Mouse (Mus musculus) hindbrain, embryonic 14.5 days (tissue): ENCODE results near the gene Zfp212. TPM values are rescaled to one million over a fixed set of nuclear protein-coding genes. Genes with fewer than 3 reads are reported as not detected.

Source experiments
- ATAC-seq: fragments of 200-750 bp; cut with Nextera tagmentation; 2 replicates; pipeline ENCODE4 v1.8.0; 2017; ENCODE audit warnings: moderate number of reproducible peaks, mild to moderate bottlenecking, moderate TSS enrichment, moderate library complexity; ENCODE audit not compliant: low FRiP score
- DNase-seq: peaks from one replicate; pipeline ENCODE4 v3.0.0-alpha.2; 2015; ENCODE audit warnings: low spot score
- H3K27ac ChIP-seq: fragments of 300-500 bp; sonication (generic); 2 replicates; pipeline ENCODE4 v1.5.1; 2014; ENCODE audit warnings: mild to moderate bottlenecking, moderate library complexity
- H3K27me3 ChIP-seq: fragments of 300-500 bp; sonication (generic); 2 replicates; pipeline ENCODE4 v1.6.1; 2014; ENCODE audit warnings: mild to moderate bottlenecking, low read length, mixed read lengths; ENCODE audit not compliant: control insufficient read depth, insufficient read depth
- H3K36me3 ChIP-seq: fragments of 300-500 bp; sonication (generic); replicated peaks from 2 replicates; pipeline ENCODE4 v1.6.1; 2014; ENCODE audit not compliant: control insufficient read depth, insufficient read depth
- H3K4me1 ChIP-seq: fragments of 300-500 bp; sonication (generic); replicated peaks from 2 replicates; pipeline ENCODE4 v1.6.1; 2014; ENCODE audit warnings: antibody characterized with exemption, low read length, mixed read lengths; ENCODE audit not compliant: control insufficient read depth, insufficient read depth
- H3K4me2 ChIP-seq: fragments of 300-500 bp; sonication (generic); replicated peaks from 2 replicates; pipeline ENCODE4 v1.6.1; 2014; ENCODE audit warnings: mild to moderate bottlenecking, moderate library complexity
- H3K4me3 ChIP-seq: fragments of 300-500 bp; sonication (generic); replicated peaks from 2 replicates; pipeline ENCODE4 v1.5.1; 2014; ENCODE audit warnings: mild to moderate bottlenecking, low read length
- H3K9ac ChIP-seq: fragments of 300-500 bp; sonication (generic); 2 replicates; pipeline ENCODE4 v1.6.1; 2014
- H3K9me3 ChIP-seq: fragments of 300-500 bp; sonication (generic); 2 replicates; pipeline ENCODE4 v1.6.1; 2016; ENCODE audit warnings: low read length; ENCODE audit not compliant: control insufficient read depth
- WGBS: fragments of 180-500 bp; shearing (Covaris S2); extraction: QIAGEN DNeasy Blood & Tissue Kit; methylation state at CpG from one replicate; pipeline ENCODE4 v1.1.7; 2014; 5-methylcytosine and 5-hydroxymethylcytosine counted together
- polyA plus RNA-seq: library from polyadenylated mRNA; unstranded; fragments of >200 nt; fragmentation: Nextera tagmentation; extraction: Ambion mirVana; gene quantifications from 2 replicates; pipeline ENCODE4 v1.2.1, GENCODE M21; 2014

Zfp212 gene
- 10.7 and 12.4 TPM in 2 replicates for polyA plus RNA-seq

DNA sequence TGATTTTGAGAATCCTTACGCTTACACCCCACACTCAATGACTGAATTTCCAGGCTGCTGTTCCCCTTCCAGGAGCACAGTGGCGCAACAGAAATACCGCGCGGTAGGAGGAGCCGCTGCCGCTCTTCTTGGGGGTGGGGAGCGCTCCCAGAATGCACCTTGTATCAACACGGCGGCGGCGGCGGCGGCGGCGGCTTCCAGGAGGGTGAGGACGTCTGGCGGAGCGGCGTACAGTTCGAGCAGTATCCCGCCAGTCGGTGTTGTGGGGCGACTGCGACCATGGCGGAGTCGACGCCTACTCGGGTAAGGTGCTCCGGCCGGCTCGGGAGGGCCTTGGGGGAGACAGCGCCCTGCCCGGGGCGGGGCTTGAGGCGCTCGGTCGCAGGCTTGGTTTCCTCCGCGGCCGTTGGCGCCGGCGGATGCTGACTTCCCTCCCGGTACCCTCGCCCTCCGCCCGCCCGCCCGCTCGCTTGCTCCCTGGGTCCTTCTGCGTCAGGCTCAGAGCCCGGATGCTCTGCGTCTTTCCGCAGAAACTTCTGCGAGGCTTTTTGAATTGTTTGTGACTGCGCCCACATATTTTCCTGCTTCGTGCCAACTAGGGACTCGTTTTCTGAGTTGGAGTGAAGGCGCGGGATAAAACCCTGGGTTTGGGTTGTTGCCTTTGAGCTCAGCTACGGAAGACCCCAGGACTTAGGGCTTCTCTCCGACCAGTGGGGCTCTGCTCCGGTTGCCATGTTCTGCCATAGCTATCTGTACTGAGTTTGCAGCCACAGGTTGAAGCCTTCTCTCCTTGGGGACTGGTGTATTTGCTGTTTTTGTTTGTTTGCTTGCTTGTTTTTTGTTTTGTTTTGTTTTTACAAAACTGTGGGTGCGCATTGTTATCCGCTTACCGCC is at the start of gene Zfp212:
TSS of gene Zfp212 (plus strand) at position 30 of the 894 bp plus-strand sequence.
- no peaks in the 10 kb centered on the region for H3K36me3 ChIP-seq
- WGBS, result 1% methylated on average over 66 of the region's 67 CpGs
- peak within 1 kb of the TSS; percentile 94 for H3K27ac ChIP-seq
- peak within 1 kb of the TSS; percentile 69 for H3K9ac ChIP-seq
- H3K4me1 ChIP-seq, result peaks cover 11% of the 10 kb centered on the region
- peak within 1 kb of the TSS; percentile 58 for H3K4me3 ChIP-seq
- H3K27me3 ChIP-seq, result no peaks in the 10 kb centered on the region
- H3K9me3 ChIP-seq, result no peaks in the 10 kb centered on the region
- peak within 1 kb of the TSS; percentile 91 for H3K4me2 ChIP-seq
- DNase-seq, result peak; percentile 86
- ATAC-seq, result peak; percentile 95

- H3K27me3 ChIP-seq, result no peaks in the 10 kb centered on the region
Observed at GRCm38 (mm10) chr6:47872266-47872665, 48.0 kb upstream of the Zfp212 start.

GRCm38 (mm10) chr6:47877058-47877457 is 43.2 kb upstream of the Zfp212 start, which contains the start of gene Zfp282:
Zfp282 (plus strand) TSS chr6:47877204.
- no peak for ATAC-seq
- Histone ChIP-seq H3K9me3 (no peaks in the 10 kb centered on the region), H3K4me3 (peak within 1 kb of the TSS; percentile 93), H3K4me2 (peak within 1 kb of the TSS; percentile 87), H3K27me3 (no peaks in the 10 kb centered on the region), H3K36me3 (peaks cover 24% of the 10 kb centered on the region), H3K27ac (peak within 1 kb of the TSS; percentile 94), H3K9ac (peak within 1 kb of the TSS; percentile 85), H3K4me1 (peaks cover 14% of the 10 kb centered on the region)
- 7% methylated on average over 9 of the region's 9 CpGs for WGBS
- DNase-seq, result no peak

More at GRCm38 (mm10) chr6:47872266-47872665, 48.0 kb upstream of the Zfp212 start:
- no peak for DNase-seq
- Histone ChIP-seq H3K27ac (no peak overlapping the region), H3K4me1 (no peaks in the 10 kb centered on the region), H3K9ac (no peak overlapping the region), H3K4me2 (no peak overlapping the region), H3K4me3 (no peak overlapping the region), H3K9me3 (no peaks in the 10 kb centered on the region), H3K36me3 (peaks cover 28% of the 10 kb centered on the region)
- WGBS, result 88% methylated on average over 5 of the region's 5 CpGs
- ATAC-seq, result no peak

DNA sequence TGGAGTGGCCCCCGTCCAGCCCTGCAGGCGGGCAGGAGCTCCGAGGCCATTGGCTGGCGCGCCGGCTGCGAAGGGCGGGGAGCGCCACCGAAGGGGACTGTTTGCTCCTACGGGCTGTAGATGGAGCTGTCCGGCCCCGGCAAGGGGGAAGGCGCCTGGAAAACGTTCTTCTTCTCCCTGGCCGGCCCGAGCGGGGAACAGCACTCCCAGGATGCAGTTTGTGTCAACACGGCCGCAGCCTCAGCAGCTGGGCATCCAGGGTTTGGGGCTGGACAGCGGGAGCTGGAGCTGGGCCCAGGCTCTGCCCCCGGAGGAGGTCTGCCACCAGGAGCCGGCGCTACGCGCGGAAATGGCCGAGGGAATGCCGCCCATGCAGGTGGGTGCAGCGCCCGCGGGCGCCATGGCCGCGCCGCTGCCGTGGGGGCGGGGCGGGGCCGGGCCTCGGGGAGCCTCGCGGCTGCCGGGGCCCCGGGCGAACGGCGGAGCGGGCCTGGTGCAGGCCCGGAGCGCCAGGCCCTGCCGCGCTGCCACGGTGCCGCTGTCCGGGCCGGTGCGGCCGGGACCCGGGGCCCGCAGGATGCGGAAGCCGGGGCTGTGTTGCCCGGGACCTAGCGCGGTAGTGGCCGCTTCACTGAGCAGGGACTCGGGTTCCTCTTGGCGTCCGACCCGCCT is 42.7 kb upstream of the Zfp212 start:
- under 1% methylated on average over 62 of the region's 71 CpGs for WGBS
- H3K4me2 ChIP-seq, result peak overlapping the region; percentile 87
- ATAC-seq (peak; percentile 96), DNase-seq (peak; percentile 83)
- peak overlapping the region; percentile 94 for H3K27ac ChIP-seq
- no peaks in the 10 kb centered on the region for H3K9me3 ChIP-seq
- H3K36me3 ChIP-seq, result peaks cover 29% of the 10 kb centered on the region
- no peaks in the 10 kb centered on the region for H3K27me3 ChIP-seq
- H3K4me3 ChIP-seq, result peak overlapping the region; percentile 93
- peak overlapping the region; percentile 85 for H3K9ac ChIP-seq
- H3K4me1 ChIP-seq, result peaks cover 14% of the 10 kb centered on the region

GRCm38 (mm10) chr6:47878133-47878514 is 42.2 kb upstream of the Zfp212 start:
- Histone ChIP-seq H3K9ac (peak overlapping the region; percentile 85), H3K4me1 (peaks cover 14% of the 10 kb centered on the region), H3K36me3 (peaks cover 35% of the 10 kb centered on the region), H3K4me3 (peak overlapping the region; percentile 93), H3K4me2 (peak overlapping the region; percentile 87), H3K27ac (peak overlapping the region; percentile 94), H3K9me3 (no peaks in the 10 kb centered on the region), H3K27me3 (no peaks in the 10 kb centered on the region)
- ATAC-seq (no peak), DNase-seq (no peak)
- under 1% methylated on average over 11 of the region's 11 CpGs for WGBS

DNA sequence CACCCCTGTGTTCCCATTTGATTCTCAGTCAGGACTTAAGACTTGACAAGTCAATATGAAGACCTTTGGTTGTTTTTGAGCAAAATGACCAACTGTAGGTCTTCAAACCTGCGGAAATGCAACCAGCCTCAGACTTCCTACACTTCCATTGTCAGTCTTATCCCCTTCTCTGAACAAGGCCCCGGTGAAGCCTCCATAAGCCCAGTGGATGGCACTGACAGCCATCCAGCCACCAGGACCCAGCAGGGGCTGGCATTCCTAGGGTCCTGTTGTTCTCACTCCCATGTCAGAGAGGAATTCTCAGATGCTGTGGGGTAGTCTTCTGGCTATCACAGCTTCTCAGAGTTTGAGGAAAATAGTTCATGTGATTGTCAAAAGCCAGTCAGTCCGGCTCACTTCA is 41.7 kb upstream of the Zfp212 start:
- no peak for DNase-seq
- H3K4me2 ChIP-seq, result peak overlapping the region; percentile 87
- peaks cover 39% of the 10 kb centered on the region for H3K36me3 ChIP-seq
- no peaks in the 10 kb centered on the region for H3K27me3 ChIP-seq
- H3K9me3 ChIP-seq, result no peaks in the 10 kb centered on the region
- H3K9ac ChIP-seq, result peak overlapping the region; percentile 85
- H3K27ac ChIP-seq, result peak overlapping the region; percentile 94
- peaks cover 14% of the 10 kb centered on the region for H3K4me1 ChIP-seq
- H3K4me3 ChIP-seq, result peak overlapping the region; percentile 93
- 45% methylated on average over 3 of the region's 3 CpGs for WGBS
- no peak for ATAC-seq

- Histone ChIP-seq H3K9me3 (no peaks in the 10 kb centered on the region), H3K9ac (peak overlapping the region; percentile 85), H3K27me3 (no peaks in the 10 kb centered on the region), H3K36me3 (peaks cover 45% of the 10 kb centered on the region), H3K4me1 (peaks cover 14% of the 10 kb centered on the region), H3K27ac (no peak overlapping the region), H3K4me3 (peak overlapping the region; percentile 93), H3K4me2 (peak overlapping the region; percentile 87)
- no peak for DNase-seq
- 79% methylated on average over 4 of the region's 4 CpGs for WGBS
- no peak for ATAC-seq
Observed at GRCm38 (mm10) chr6:47879049-47879716, 41.1 kb upstream of the Zfp212 start.

DNA sequence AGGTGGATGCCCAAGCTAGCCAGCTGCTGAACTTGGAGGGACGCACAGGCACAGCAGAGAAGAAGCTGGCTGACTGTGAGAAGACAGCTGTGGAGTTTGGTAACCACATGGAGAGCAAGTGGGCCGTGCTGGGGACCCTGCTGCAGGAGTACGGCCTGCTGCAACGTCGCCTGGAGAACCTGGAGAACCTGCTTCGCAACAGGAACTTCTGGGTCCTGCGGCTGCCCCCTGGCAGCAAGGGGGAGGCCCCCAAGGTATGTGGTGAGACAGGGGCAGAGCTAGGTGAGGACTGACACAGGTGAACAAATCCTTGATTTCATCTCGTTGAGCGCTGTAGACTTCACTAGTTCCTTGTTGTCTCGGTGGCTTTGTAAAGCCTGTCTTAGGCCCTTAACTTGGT is 40.1 kb upstream of the Zfp212 start:
- Histone ChIP-seq H3K27me3 (no peaks in the 10 kb centered on the region), H3K4me2 (no peak overlapping the region), H3K9ac (no peak overlapping the region), H3K27ac (no peak overlapping the region), H3K4me3 (no peak overlapping the region), H3K36me3 (peaks cover 55% of the 10 kb centered on the region), H3K9me3 (no peaks in the 10 kb centered on the region), H3K4me1 (peaks cover 14% of the 10 kb centered on the region)
- no peak for ATAC-seq
- no peak for DNase-seq
- WGBS, result 97% methylated on average over 10 of the region's 10 CpGs
